Mouse (Mus musculus) bone marrow, adult 2 months (tissue): ENCODE measurements at regions not wholly inside any gene's neighbourhood (a gene's known extent, or its start where the extent isn't known, plus 50 kb on each side); places are given as distances from the start of the nearest gene placed in this dataset.

ENCODE experiments used
- H3K27ac ChIP-seq: fragments of 200-500 bp; 2 replicates; pipeline ENCODE4 v1.5.1; 2012; ENCODE audit warnings: low read depth, mild to moderate bottlenecking, control low read depth, inconsistent platforms, low read length; ENCODE audit not compliant: control insufficient read depth, poor library complexity, insufficient read depth
- H3K4me1 ChIP-seq: fragments of 200-500 bp; 2 replicates; pipeline ENCODE4 v1.6.1; 2011; ENCODE audit warnings: low read length; ENCODE audit not compliant: control insufficient read depth, insufficient read depth
- H3K4me3 ChIP-seq: fragments of 200-500 bp; replicated peaks from 2 replicates; pipeline ENCODE3; 2011; ENCODE audit warnings: mild to moderate bottlenecking, low read depth, low read length, control low read depth; ENCODE audit not compliant: control insufficient read depth
- CTCF ChIP-seq: fragments of 200-500 bp; IDR thresholded peaks from 2 replicates; pipeline ENCODE4 v1.5.1; 2011; ENCODE audit warnings: low read length, control low read depth; ENCODE audit not compliant: control insufficient read depth, insufficient read depth
- POLR2A ChIP-seq: fragments of 200-500 bp; IDR thresholded peaks from 2 replicates; pipeline ENCODE4 v1.6.1; 2011; ENCODE audit warnings: low read depth, mild to moderate bottlenecking, control low read depth, low read length, borderline replicate concordance; ENCODE audit not compliant: control insufficient read depth
- WGBS: fragments of 180-500 bp; shearing (Covaris S2); methylation state at CpG from one replicate; pipeline ENCODE4 v1.1.7; 2018; 5-methylcytosine and 5-hydroxymethylcytosine counted together

- H3K27ac ChIP-seq = no peak overlapping the region
- no peak overlapping the region for H3K4me3 ChIP-seq
- H3K4me1 ChIP-seq = no peaks in the 10 kb centered on the region
- no peak for TF ChIP-seq POLR2A
- no peak for TF ChIP-seq CTCF
Observed at GRCm38 (mm10) chr13:5760030-5760429, 101.3 kb upstream of the Klf6 start.

- H3K27ac ChIP-seq = no peak overlapping the region
- H3K4me1 ChIP-seq = no peaks in the 10 kb centered on the region
- WGBS = 86% methylated on average over 6 of the region's 6 CpGs
- no peak for TF ChIP-seq CTCF
- no peak for TF ChIP-seq POLR2A
- H3K4me3 ChIP-seq = no peak overlapping the region
Observed at GRCm38 (mm10) chr13:5766394-5766793, 94.9 kb upstream of the Klf6 start.

DNA sequence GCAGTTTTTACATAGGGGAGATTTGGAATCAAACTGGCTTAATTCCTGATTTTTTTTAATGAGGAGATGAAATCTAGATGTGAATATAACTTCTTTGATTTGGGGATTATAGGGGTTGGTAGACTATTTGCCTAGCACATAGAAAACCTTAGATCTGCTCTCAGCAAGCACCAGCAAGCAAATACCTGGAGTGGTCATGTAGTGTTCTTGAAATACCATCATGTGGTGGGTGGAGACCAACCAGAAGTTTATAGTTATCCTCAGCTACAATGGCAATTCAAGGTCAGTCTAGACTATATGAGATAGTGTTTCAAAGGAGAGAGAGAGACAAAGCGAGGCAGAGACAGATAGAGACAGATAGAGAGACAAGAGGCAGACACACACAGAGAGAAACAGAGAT, 94.1 kb upstream of the Klf6 start:
- no peaks in the 10 kb centered on the region for H3K4me1 ChIP-seq
- no peak for TF ChIP-seq CTCF
- 91% methylated on average over 1 of the region's 1 CpGs for whole genome bisulfite sequencing
- H3K27ac ChIP-seq = no peak overlapping the region
- no peak overlapping the region for H3K4me3 ChIP-seq

- no peak overlapping the region for H3K4me3 ChIP-seq
- TF ChIP-seq CTCF (no peak), POLR2A (no peak)
- H3K27ac ChIP-seq = no peak overlapping the region
- no peaks in the 10 kb centered on the region for H3K4me1 ChIP-seq
- 86% methylated on average over 2 of the region's 2 CpGs for WGBS
Observed at GRCm38 (mm10) chr13:5768699-5769098, 92.6 kb upstream of the Klf6 start.

DNA sequence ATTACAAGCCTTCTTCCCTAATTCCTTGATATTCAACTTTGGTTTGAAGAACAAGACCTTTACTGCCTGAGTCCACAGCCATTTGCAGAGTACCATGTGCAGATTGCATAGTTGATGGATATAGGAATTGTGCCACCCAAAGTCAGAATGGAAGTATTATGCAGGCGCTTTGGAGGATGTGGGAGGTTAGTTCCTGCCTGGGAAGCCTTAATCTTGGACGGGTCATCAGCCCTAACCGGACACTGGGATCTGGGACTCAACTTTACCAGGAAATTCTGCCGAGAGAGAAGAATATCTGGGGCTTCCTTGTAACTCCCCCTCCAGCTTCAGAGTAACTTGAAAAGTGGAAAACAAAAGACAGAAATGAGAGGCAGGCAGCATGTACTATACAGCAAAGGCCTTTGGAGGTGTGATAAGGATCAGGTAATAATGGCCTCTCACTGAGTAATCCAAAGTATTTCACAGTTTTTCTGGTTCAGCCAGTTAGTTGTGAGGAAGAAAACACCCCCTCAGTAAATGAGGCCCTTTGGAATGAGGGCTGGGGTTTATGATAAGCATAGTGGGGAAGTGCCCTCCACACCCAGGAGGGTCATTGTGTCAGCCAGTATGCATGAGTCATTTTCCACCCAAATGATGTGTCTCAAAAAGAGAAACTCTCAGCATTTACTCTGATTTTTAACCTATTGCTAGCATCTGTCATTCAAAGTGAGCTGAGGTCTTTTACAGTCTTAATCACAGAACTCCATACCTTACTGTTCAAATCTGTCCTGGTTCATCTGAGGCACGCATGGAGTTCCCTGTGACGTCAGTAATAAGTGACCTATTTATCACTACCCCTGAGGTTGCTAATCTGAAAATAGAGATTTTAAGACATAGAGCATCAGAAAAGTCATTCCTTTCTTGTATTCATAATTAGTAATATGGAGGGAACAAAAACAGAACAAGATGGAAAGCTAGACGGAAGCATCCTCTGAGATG, 91.7 kb upstream of the Klf6 start:
- 76% methylated on average over 7 of the region's 7 CpGs for WGBS
- no peaks in the 10 kb centered on the region for H3K4me1 ChIP-seq
- H3K27ac ChIP-seq = no peak overlapping the region
- no peak overlapping the region for H3K4me3 ChIP-seq
- no peak for TF ChIP-seq CTCF
- TF ChIP-seq POLR2A = no peak

DNA sequence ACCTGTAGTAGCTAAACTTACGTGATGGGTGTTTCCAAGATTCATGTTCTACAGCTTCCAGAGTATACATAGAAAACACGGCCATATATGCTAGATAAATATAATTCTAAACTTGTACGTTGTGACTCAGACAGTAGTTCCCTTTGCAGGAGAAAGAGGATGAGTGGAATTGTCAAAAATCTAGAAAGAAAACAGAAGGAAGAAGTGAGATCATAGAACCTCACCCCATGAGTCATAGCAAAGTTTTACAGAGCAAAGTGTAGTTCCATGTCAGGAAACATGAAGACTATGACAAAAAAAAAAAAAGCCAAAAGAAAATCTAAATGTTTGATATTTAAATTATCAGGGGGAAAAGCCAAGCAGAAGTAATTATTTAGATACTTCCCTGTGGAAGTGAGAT, 87.5 kb upstream of the Klf6 start:
- TF ChIP-seq POLR2A (no peak), CTCF (no peak)
- H3K27ac ChIP-seq = no peak overlapping the region
- no peak overlapping the region for H3K4me3 ChIP-seq
- 75% methylated on average over 3 of the region's 3 CpGs for WGBS
- H3K4me1 ChIP-seq = no peaks in the 10 kb centered on the region

DNA sequence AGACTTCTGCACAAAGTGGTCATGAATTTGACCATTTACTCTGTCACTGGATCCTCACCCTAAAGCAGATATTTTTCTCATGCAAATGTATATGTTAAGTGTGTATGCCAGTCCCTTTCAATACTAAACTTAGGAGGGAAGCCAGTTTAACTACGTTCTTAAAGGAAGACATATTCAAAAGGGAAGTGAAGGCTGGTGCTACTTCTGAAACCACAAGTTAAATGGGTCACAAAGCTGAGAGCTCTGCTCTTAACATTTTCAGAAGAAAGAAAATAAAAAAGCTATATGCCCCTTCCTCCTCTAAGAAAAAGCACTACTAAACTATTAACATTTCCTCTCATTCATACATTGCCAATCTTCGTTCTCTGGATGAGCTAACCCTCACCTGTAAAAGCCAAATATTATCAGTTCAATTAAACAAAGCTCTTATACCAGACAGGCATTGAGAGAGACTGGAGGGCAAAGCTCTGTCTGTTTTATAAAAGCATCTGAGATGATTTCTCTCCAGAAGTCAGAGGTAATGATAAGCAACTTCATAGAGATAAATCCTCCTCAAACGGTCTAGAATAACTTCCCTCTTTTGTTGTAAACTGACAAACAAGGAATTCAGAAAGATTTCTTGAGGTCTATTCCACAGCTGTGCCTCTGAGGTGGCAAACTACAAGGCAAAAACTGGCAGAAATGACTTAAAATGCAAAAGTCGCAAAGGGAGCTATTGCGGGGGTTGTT, 82.7 kb upstream of the Klf6 start:
- TF ChIP-seq POLR2A (no peak), CTCF (no peak)
- 29% methylated on average over 5 of the region's 5 CpGs for WGBS
- H3K4me3 ChIP-seq = no peak overlapping the region
- no peaks in the 10 kb centered on the region for H3K4me1 ChIP-seq
- no peak overlapping the region; the same call in 1 of the 2 replicates for H3K27ac ChIP-seq

GRCm38 (mm10) chr13:5779410-5779809, 81.9 kb upstream of the Klf6 start:
- no peaks in the 10 kb centered on the region for H3K4me1 ChIP-seq
- no peak overlapping the region for H3K4me3 ChIP-seq
- 7% methylated on average over 4 of the region's 4 CpGs for WGBS
- no peak overlapping the region for H3K27ac ChIP-seq
- TF ChIP-seq CTCF (no peak), POLR2A (no peak)
